ENCODE assay signal across 27 mouse cellular contexts in genomic region chr16:49049214-49049613, GRCm38 (mm10). TPM values are rescaled to one million over a fixed set of nuclear protein-coding genes. Genes with fewer than 3 reads are reported as not detected.
"Had no signal": no experiment of that assay in that cellular context is flagged by ENCODE, and none has a peak within 500 bp of the region (broad histone marks: within the 10 kb centered on the region; RNA-seq: fewer than 3 reads in every experiment).

No protein-coding gene starts in this region.

- H3K4me3 ChIP-seq: midbrain, embryonic 10.5 days; midbrain, embryonic 12.5 days; myocyte; neural tube, embryonic 13.5 days; neural tube, embryonic 15.5 days had no signal

- ATAC-seq: midbrain, embryonic 16.5 days had no signal

- H3K9ac ChIP-seq: liver, embryonic 14.5 days; lung, embryonic 14.5 days; midbrain, embryonic 12.5 days; neural tube, embryonic 13.5 days; neural tube, embryonic 15.5 days had no signal

- H3K27me3 ChIP-seq: midbrain, embryonic 12.5 days; neural tube, embryonic 13.5 days; neural tube, embryonic 15.5 days had no signal

- H3K27ac ChIP-seq: liver, embryonic 14.5 days; midbrain, embryonic 10.5 days; midbrain, embryonic 12.5 days; neural tube, embryonic 13.5 days; neural tube, embryonic 15.5 days had no signal

- DNase-seq: lung, adult 18-20 months; lung, embryonic 14.5 days; lung, postnatal 10 days; lung, postnatal 4 days; midbrain, embryonic 14.5 days; retina, postnatal 1 day; right cerebral cortex, adult 18-20 months; right cerebral cortex, postnatal 25 days; right cerebral cortex, postnatal 4 days; spleen, adult 18-20 months; thymus, adult 2 months; thymus, postnatal 25 days; thymus, postnatal 4 days had no signal

- H3K9me3 ChIP-seq: midbrain, embryonic 10.5 days; midbrain, embryonic 12.5 days; neural tube, embryonic 13.5 days; neural tube, embryonic 15.5 days had no signal

- H3K36me3 ChIP-seq: midbrain, embryonic 10.5 days; midbrain, embryonic 12.5 days; neural tube, embryonic 13.5 days; neural tube, embryonic 15.5 days had no signal

- H3K4me2 ChIP-seq: lung, embryonic 14.5 days; midbrain, embryonic 12.5 days; neural tube, embryonic 13.5 days; neural tube, embryonic 15.5 days had no signal

- H3K4me1 ChIP-seq: midbrain, embryonic 10.5 days; midbrain, embryonic 12.5 days; neural tube, embryonic 13.5 days; neural tube, embryonic 15.5 days had no signal

RNA-seq across cellular contexts. Expression of gene Myh15, which starts 8.1 kb away (rescaled TPM):
- total RNA-seq: megakaryocyte-erythroid progenitor cell, adult 5-6 weeks had no signal
- polyA plus RNA-seq: liver, embryonic 14.5 days; liver, embryonic 16.5 days; lung, embryonic 14.5 days; lung, embryonic 16.5 days; midbrain, embryonic 12.5 days; midbrain, embryonic 14.5 days; myocyte; neural tube, embryonic 11.5 days; small intestine, adult 2 months; stomach, embryonic 14.5 days; stomach, embryonic 16.5 days had no signal
